Mouse (Mus musculus): ENCODE data around the gene Usp49.

- no peak for TF ChIP-seq CTCF (IDR thresholded peaks at IDR 0.05; ENCODE audit: low read depth)
- no peak for TF ChIP-seq EP300 (IDR thresholded peaks at IDR 0.05; ENCODE audit: low read depth)
Measured at GRCm38 (mm10) chr17:47632181-47632840, 1.8 kb downstream of the Usp49 start.
